Mouse (Mus musculus) MEL (cell line): ENCODE data around the gene Pidd1.

Experiments
- BHLHE40 ChIP-seq: IDR thresholded peaks from 2 replicates; pipeline ENCODE4 v1.6.1; 2012; ENCODE audit warnings: low read depth, mild to moderate bottlenecking, inconsistent platforms, low read length, improper control_type of control experiment, borderline replicate concordance
- CHD2 ChIP-seq: IDR thresholded peaks from 2 replicates; pipeline ENCODE4 v1.6.1; 2011; ENCODE audit warnings: low read length, improper control_type of control experiment
- CTCF ChIP-seq, 3 experiments: IDR thresholded peaks in 2 of 3; conservative IDR thresholded peaks in 1 of 3; 2 replicates each; pipeline ENCODE4 v1.5.1; 2011 to 2012; ENCODE audit warnings: low read length in 3 of 3, low read depth in 2 of 3, mild to moderate bottlenecking in 2 of 3, improper control_type of control experiment in 1 of 3, inconsistent platforms in 1 of 3, mixed read lengths in 1 of 3, moderate library complexity in 1 of 3; ENCODE audit not compliant: control insufficient read depth in 1 of 3, insufficient read depth in 1 of 3, poor library complexity in 1 of 3, severe bottlenecking in 1 of 3
- MAZ ChIP-seq: IDR thresholded peaks from 2 replicates; pipeline ENCODE4 v1.6.1; 2012; ENCODE audit warnings: low read depth, mild to moderate bottlenecking, inconsistent platforms, low read length, improper control_type of control experiment
- MYB ChIP-seq: IDR thresholded peaks from 2 replicates; pipeline ENCODE4 v1.6.1; 2011; ENCODE audit warnings: mild to moderate bottlenecking, low read depth, low read length, improper control_type of control experiment
- POLR2A ChIP-seq, 2 experiments: IDR thresholded peaks; 2 replicates each; pipeline ENCODE4 v1.6.1; 2011 to 2012; ENCODE audit warnings: low read length in 2 of 2, mild to moderate bottlenecking in 2 of 2, control low read depth in 1 of 2, improper control_type of control experiment in 1 of 2, low read depth in 1 of 2, moderate library complexity in 1 of 2; ENCODE audit not compliant: control insufficient read depth in 1 of 2, insufficient read depth in 1 of 2, poor library complexity in 1 of 2
- UBTF ChIP-seq: IDR thresholded peaks from 2 replicates; pipeline ENCODE4 v1.6.1; 2012; ENCODE audit warnings: low read depth, mild to moderate bottlenecking, inconsistent platforms, low read length, improper control_type of control experiment, moderate library complexity, borderline replicate concordance; ENCODE audit not compliant: insufficient read depth
- ZKSCAN1 ChIP-seq: IDR thresholded peaks from 2 replicates; pipeline ENCODE4 v1.6.1; 2012; ENCODE audit warnings: low read depth, mild to moderate bottlenecking, inconsistent platforms, low read length, improper control_type of control experiment, moderate library complexity
- ZNF384 ChIP-seq: IDR thresholded peaks from 2 replicates; pipeline ENCODE4 v1.6.1; 2012; ENCODE audit warnings: low read depth, mild to moderate bottlenecking, inconsistent platforms, low read length, improper control_type of control experiment

DNA sequence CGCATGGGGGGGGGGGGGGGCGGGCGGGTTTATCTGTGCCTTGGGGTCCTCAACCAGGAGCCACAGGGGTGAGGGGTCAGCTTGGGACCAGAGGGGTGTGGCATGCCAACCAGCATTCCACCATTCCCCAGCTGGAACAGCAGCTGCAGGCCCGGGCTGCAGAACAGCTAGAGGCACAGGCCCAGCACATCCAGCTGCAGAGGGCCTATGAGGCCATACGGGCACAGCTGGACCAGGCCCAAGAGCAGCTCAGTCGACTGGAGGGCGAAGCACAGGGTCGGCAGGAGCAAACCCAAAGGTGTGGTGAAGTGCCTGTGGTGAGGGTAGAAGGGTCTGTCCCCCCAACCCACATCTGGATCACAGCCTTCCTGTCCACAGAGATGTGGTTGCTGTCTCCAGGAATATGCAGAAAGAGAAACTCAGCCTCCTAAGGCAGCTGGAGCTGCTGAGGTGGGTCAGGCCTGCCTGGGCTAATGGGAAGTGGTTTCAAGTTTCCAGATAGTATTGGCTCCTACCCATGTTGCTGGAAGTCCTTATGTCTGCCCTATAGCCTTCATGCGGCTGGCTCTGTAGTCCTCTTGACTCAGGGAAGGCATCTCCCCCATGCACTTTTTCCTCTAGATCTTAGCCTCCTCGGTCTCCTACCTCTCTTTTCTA is 21.7 kb upstream of the Pidd1 start:
- TF ChIP-seq POLR2A (IDR thresholded peaks at IDR 0.05; ENCODE audit: control insufficient read depth in 1 of 2, insufficient read depth in 1 of 2, low read depth in 1 of 2, low read length in 2 of 2, poor library complexity in 1 of 2) (no peak), BHLHE40 (no peak), CHD2 (no peak), ZNF384 (no peak), MAZ (no peak), UBTF (no peak), CTCF (IDR thresholded peaks at IDR 0.05 in 2 of 3, conservative IDR thresholded peaks at IDR 0.05 in 1 of 3; ENCODE audit: control insufficient read depth in 1 of 3, insufficient read depth in 1 of 3, low read depth in 2 of 3, low read length in 3 of 3, poor library complexity in 1 of 3, severe bottlenecking in 1 of 3) (no peak), ZKSCAN1 (no peak), MYB (no peak)
